Mouse (Mus musculus) heart, postnatal 0 days (tissue): ENCODE measurements around the gene Gm15294. TPM values are rescaled to one million over a fixed set of nuclear protein-coding genes. Genes with fewer than 3 reads are reported as not detected.

ENCODE experiments used
- ATAC-seq: fragments of 200-750 bp; cut with Nextera tagmentation; 2 replicates; pipeline ENCODE4 v1.8.0; 2017; ENCODE audit warnings: low read depth, moderate number of reproducible peaks, moderate library complexity; ENCODE audit not compliant: insufficient read depth
- DNase-seq: peaks from one replicate; pipeline ENCODE4 v3.0.0-alpha.2; 2016; ENCODE audit warnings: low spot score
- H3K27ac ChIP-seq: fragments of 300-500 bp; sonication (generic); 2 replicates; pipeline ENCODE4 v1.5.1; 2014; ENCODE audit warnings: low read depth, mild to moderate bottlenecking
- H3K27me3 ChIP-seq: fragments of 300-500 bp; sonication (generic); 2 replicates; pipeline ENCODE4 v1.6.1; 2014; ENCODE audit warnings: low read length, mixed read lengths; ENCODE audit not compliant: control insufficient read depth, insufficient read depth
- H3K36me3 ChIP-seq: fragments of 300-500 bp; sonication (generic); replicated peaks from 2 replicates; pipeline ENCODE4 v1.6.1; 2014; ENCODE audit warnings: low read length, mixed read lengths; ENCODE audit not compliant: control insufficient read depth, insufficient read depth
- H3K4me1 ChIP-seq: fragments of 300-500 bp; sonication (generic); 2 replicates; pipeline ENCODE4 v1.6.1; 2014; ENCODE audit warnings: antibody characterized with exemption; ENCODE audit not compliant: control insufficient read depth, insufficient read depth
- H3K4me2 ChIP-seq: fragments of 300-500 bp; sonication (generic); 2 replicates; pipeline ENCODE4 v1.6.1; 2014; ENCODE audit warnings: low read depth, mild to moderate bottlenecking, low read length, moderate library complexity
- H3K4me3 ChIP-seq: fragments of 300-500 bp; sonication (generic); 2 replicates; pipeline ENCODE4 v1.5.1; 2014; ENCODE audit warnings: low read depth, low read length
- H3K9ac ChIP-seq: fragments of 300-500 bp; sonication (generic); replicated peaks from 2 replicates; pipeline ENCODE4 v1.6.1; 2014; ENCODE audit warnings: low read depth, low read length, mixed read lengths
- H3K9me3 ChIP-seq: fragments of 300-500 bp; sonication (generic); replicated peaks from 2 replicates; pipeline ENCODE4 v1.6.1; 2016; ENCODE audit warnings: low read length; ENCODE audit not compliant: control insufficient read depth
- CTCF ChIP-seq: IDR thresholded peaks from 2 replicates; pipeline ENCODE4 v1.5.1; 2016; ENCODE audit warnings: antibody characterized with exemption, control low read depth, low read depth
- EP300 ChIP-seq: IDR thresholded peaks from 2 replicates; pipeline ENCODE4 v1.6.1; 2016; ENCODE audit warnings: antibody characterized with exemption, low read depth
- WGBS: fragments of 180-500 bp; shearing (Covaris S2); extraction: QIAGEN DNeasy Blood & Tissue Kit; methylation state at CpG from one replicate; pipeline ENCODE4 v1.1.7; 2014; 5-methylcytosine and 5-hydroxymethylcytosine counted together
- polyA plus RNA-seq: library from polyadenylated mRNA; unstranded; fragments of >200 nt; fragmentation: Nextera tagmentation; extraction: Ambion mirVana; gene quantifications from 2 replicates; pipeline ENCODE4 v1.2.1, GENCODE M21; 2015
- total RNA-seq: library from RNA; depleted of rRNA; stranded (reverse); fragments of >200 nt; gene quantifications from 2 replicates; pipeline ENCODE4 v1.2.3, GENCODE M21; 2014; ENCODE audit warnings: low replicate concordance; rRNA removed

The Gm15294 gene
- total RNA-seq = not detected in 2 replicates
- polyA plus RNA-seq = 0.16 and 0.22 TPM in 2 replicates

GRCm38 (mm10) chrX:141875135-141875534, at the start of gene Gm15294:
Gene Gm15294, minus strand, starts transcription at chrX:141875235.
- 96% methylated on average over 4 of the region's 4 CpGs for WGBS
- H3K36me3 ChIP-seq = no peaks in the 10 kb centered on the region
- no peaks in the 10 kb centered on the region for H3K27me3 ChIP-seq
- H3K4me3 ChIP-seq = no peak within 1 kb of the TSS
- TF ChIP-seq CTCF = no peak
- no peak for TF ChIP-seq EP300
- no peaks in the 10 kb centered on the region for H3K4me1 ChIP-seq
- no peak for ATAC-seq
- no peaks in the 10 kb centered on the region for H3K9me3 ChIP-seq
- no peak for DNase-seq
- H3K4me2 ChIP-seq = no peak within 1 kb of the TSS
- H3K27ac ChIP-seq = no peak within 1 kb of the TSS
- H3K9ac ChIP-seq = no peak within 1 kb of the TSS

GRCm38 (mm10) chrX:141884336-141885048, 9.5 kb upstream of the Gm15294 start:
- no peak overlapping the region for H3K27ac ChIP-seq
- H3K4me1 ChIP-seq = no peaks in the 10 kb centered on the region
- H3K27me3 ChIP-seq = no peaks in the 10 kb centered on the region
- 52% methylated on average over 4 of the region's 4 CpGs for WGBS
- DNase-seq (no peak), ATAC-seq (no peak)
- H3K4me3 ChIP-seq = no peak overlapping the region
- TF ChIP-seq EP300 (no peak), CTCF (no peak)
- H3K9ac ChIP-seq = no peak overlapping the region
- H3K9me3 ChIP-seq = no peaks in the 10 kb centered on the region
- H3K4me2 ChIP-seq = no peak overlapping the region
- no peaks in the 10 kb centered on the region for H3K36me3 ChIP-seq

- no peaks in the 10 kb centered on the region for H3K36me3 ChIP-seq
- H3K4me2 ChIP-seq = no peak overlapping the region
- ATAC-seq (no peak), DNase-seq (no peak)
- 82% methylated on average over 11 of the region's 11 CpGs for WGBS
- TF ChIP-seq CTCF = no peak
- H3K27ac ChIP-seq = no peak overlapping the region
- H3K9me3 ChIP-seq = no peaks in the 10 kb centered on the region
- H3K4me1 ChIP-seq = no peaks in the 10 kb centered on the region
- H3K27me3 ChIP-seq = no peaks in the 10 kb centered on the region
- H3K9ac ChIP-seq = no peak overlapping the region
- H3K4me3 ChIP-seq = no peak overlapping the region
Measured at GRCm38 (mm10) chrX:141874024-141874423, 1.0 kb downstream of the Gm15294 start.

GRCm38 (mm10) chrX:141873597-141873996, 1.4 kb downstream of the Gm15294 start:
- Histone ChIP-seq H3K9me3 (no peaks in the 10 kb centered on the region), H3K4me2 (no peak overlapping the region), H3K9ac (no peak overlapping the region), H3K36me3 (no peaks in the 10 kb centered on the region), H3K27me3 (no peaks in the 10 kb centered on the region), H3K4me3 (no peak overlapping the region), H3K27ac (no peak overlapping the region), H3K4me1 (no peaks in the 10 kb centered on the region)
- ATAC-seq (no peak), DNase-seq (no peak)
- 59% methylated on average over 4 of the region's 4 CpGs for WGBS
- no peak for TF ChIP-seq EP300
- no peak for TF ChIP-seq CTCF

- H3K36me3 ChIP-seq = no peaks in the 10 kb centered on the region
- no peak overlapping the region for H3K4me2 ChIP-seq
- DNase-seq (no peak), ATAC-seq (no peak)
- no peaks in the 10 kb centered on the region for H3K4me1 ChIP-seq
- no peak overlapping the region for H3K9ac ChIP-seq
- no peak overlapping the region for H3K27ac ChIP-seq
- H3K4me3 ChIP-seq = no peak overlapping the region
- TF ChIP-seq EP300 (no peak), CTCF (no peak)
- H3K9me3 ChIP-seq = no peaks in the 10 kb centered on the region
- no peaks in the 10 kb centered on the region for H3K27me3 ChIP-seq
- WGBS = 30% methylated on average over 6 of the region's 6 CpGs
Measured at GRCm38 (mm10) chrX:141855684-141856396, 19.2 kb downstream of the Gm15294 start.

Other genes with a start within 250 kb of the Gm15294 start
- not detected in 2 replicates for gene Irs4, start 150.0 kb downstream of the Gm15294 start, total RNA-seq
- gene Irs4, start 150.0 kb downstream of the Gm15294 start, polyA plus RNA-seq = 0.03 TPM in 1 of 2 replicates, not detected in the other